Mouse (Mus musculus) midbrain, embryonic 14.5 days (tissue): ENCODE measurements around the gene Tmbim7. TPM values are rescaled to one million over a fixed set of nuclear protein-coding genes. Genes with fewer than 3 reads are reported as not detected.
"Not testable (repeated sequence)": the region's sequence is repeated elsewhere in the genome, so short reads cannot be mapped to it uniquely, and the experiment has no call there.

Experiments used
- ATAC-seq: fragments of 200-750 bp; cut with Nextera tagmentation; 2 replicates; pipeline ENCODE4 v1.8.0; 2017; ENCODE audit warnings: moderate number of reproducible peaks, moderate library complexity; ENCODE audit not compliant: low FRiP score, low TSS enrichment
- DNase-seq: peaks from one replicate; pipeline ENCODE4 v3.0.0-alpha.2; 2015
- H3K27ac ChIP-seq: fragments of 300-500 bp; sonication (generic); replicated peaks from 2 replicates; pipeline ENCODE4 v1.5.1; 2014; ENCODE audit warnings: mild to moderate bottlenecking, low read depth, low read length, moderate library complexity
- H3K27me3 ChIP-seq: fragments of 300-500 bp; sonication (generic); 2 replicates; pipeline ENCODE4 v1.6.1; 2014; ENCODE audit warnings: low read length, control low read depth, mixed read lengths; ENCODE audit not compliant: control insufficient read depth, insufficient read depth
- H3K36me3 ChIP-seq: fragments of 300-500 bp; sonication (generic); 2 replicates; pipeline ENCODE4 v1.6.1; 2014; ENCODE audit warnings: low read length, control low read depth; ENCODE audit not compliant: control insufficient read depth, insufficient read depth
- H3K4me1 ChIP-seq: fragments of 300-500 bp; sonication (generic); 2 replicates; pipeline ENCODE4 v1.6.1; 2014; ENCODE audit warnings: mild to moderate bottlenecking, antibody characterized with exemption, low read length, control low read depth; ENCODE audit not compliant: control insufficient read depth, insufficient read depth
- H3K4me2 ChIP-seq: fragments of 300-500 bp; sonication (generic); 2 replicates; pipeline ENCODE4 v1.6.1; 2014; ENCODE audit warnings: mild to moderate bottlenecking, low read length, moderate library complexity
- H3K4me3 ChIP-seq: fragments of 300-500 bp; sonication (generic); replicated peaks from 2 replicates; pipeline ENCODE4 v1.5.1; 2014; ENCODE audit warnings: low read depth, low read length
- H3K9ac ChIP-seq: fragments of 300-500 bp; sonication (generic); replicated peaks from 2 replicates; pipeline ENCODE4 v1.6.1; 2014; ENCODE audit warnings: mild to moderate bottlenecking, low read length, moderate library complexity
- H3K9me3 ChIP-seq: fragments of 300-500 bp; sonication (generic); 2 replicates; pipeline ENCODE4 v1.6.1; 2016; ENCODE audit warnings: low read length, control low read depth, mixed read lengths; ENCODE audit not compliant: control insufficient read depth
- WGBS: fragments of 180-500 bp; shearing (Covaris S2); extraction: QIAGEN DNeasy Blood & Tissue Kit; methylation state at CpG from one replicate; pipeline ENCODE4 v1.1.7; 2014; 5-methylcytosine and 5-hydroxymethylcytosine counted together
- polyA plus RNA-seq: library from polyadenylated mRNA; unstranded; fragments of >200 nt; fragmentation: Nextera tagmentation; extraction: Ambion mirVana; gene quantifications from 2 replicates; pipeline ENCODE4 v1.2.1, GENCODE M21; 2014

Gene Tmbim7
- polyA plus RNA-seq, result not detected in 2 replicates

- no peaks in the 10 kb centered on the region for H3K27me3 ChIP-seq
- no peaks in the 10 kb centered on the region for H3K36me3 ChIP-seq
- no peaks in the 10 kb centered on the region for H3K9me3 ChIP-seq
- 75% methylated on average over 6 of the region's 6 CpGs for WGBS
- H3K4me1 ChIP-seq, result peaks cover 6% of the 10 kb centered on the region; the same call in 1 of the 2 replicates
- no peak within 1 kb of the TSS for H3K27ac ChIP-seq
- DNase-seq, result no peak
- ATAC-seq, result no peak
- no peak within 1 kb of the TSS for H3K9ac ChIP-seq
- H3K4me3 ChIP-seq, result no peak within 1 kb of the TSS
- no peak within 1 kb of the TSS for H3K4me2 ChIP-seq
Observed at GRCm38 (mm10) chr5:3650881-3651280, at the start of gene Tmbim7. TSS of gene Tmbim7 (plus strand) at chr5:3651181.

GRCm38 (mm10) chr5:3607114-3607513 is 43.9 kb upstream of the Tmbim7 start:
- no peaks in the 10 kb centered on the region for H3K9me3 ChIP-seq
- H3K36me3 ChIP-seq, result peaks cover 56% of the 10 kb centered on the region
- ATAC-seq (no peak), DNase-seq (no peak)
- WGBS, result 95% methylated on average over 9 of the region's 9 CpGs
- H3K27me3 ChIP-seq, result no peaks in the 10 kb centered on the region
- H3K9ac ChIP-seq, result no peak overlapping the region
- no peak overlapping the region for H3K27ac ChIP-seq
- H3K4me2 ChIP-seq, result no peak overlapping the region
- no peaks in the 10 kb centered on the region for H3K4me1 ChIP-seq
- no peak overlapping the region for H3K4me3 ChIP-seq

- Histone ChIP-seq H3K9me3 (no peaks in the 10 kb centered on the region), H3K36me3 (peaks cover 58% of the 10 kb centered on the region), H3K27ac (no peak overlapping the region), H3K4me3 (no peak overlapping the region), H3K9ac (no peak overlapping the region), H3K4me1 (no peaks in the 10 kb centered on the region), H3K4me2 (no peak overlapping the region), H3K27me3 (no peaks in the 10 kb centered on the region)
- DNase-seq (no peak), ATAC-seq (no peak)
- WGBS, result 96% methylated on average over 7 of the region's 7 CpGs
Observed at GRCm38 (mm10) chr5:3609241-3609640, 41.7 kb upstream of the Tmbim7 start.

DNA sequence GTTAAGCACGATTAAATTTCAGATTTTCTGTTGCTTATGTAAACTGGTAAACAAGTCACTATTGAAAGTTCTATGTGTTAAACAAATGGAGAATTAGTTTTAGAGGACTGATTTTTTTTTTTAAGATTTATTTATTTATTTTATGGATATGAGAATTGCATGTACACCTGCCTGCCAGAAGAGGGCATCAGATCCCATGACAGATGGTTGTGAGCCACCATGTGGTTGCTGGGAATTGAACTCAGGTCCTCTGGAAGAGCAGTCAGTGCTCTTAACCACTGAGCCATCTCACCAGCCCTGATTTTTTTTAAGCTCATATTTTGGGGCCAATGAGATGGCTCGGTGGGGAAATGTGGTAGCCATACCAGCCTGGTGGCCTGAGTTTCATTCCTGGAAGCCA is 39.1 kb upstream of the Tmbim7 start:
- not testable (repeated sequence) for H3K9me3 ChIP-seq, H3K27ac ChIP-seq, ATAC-seq, H3K9ac ChIP-seq, DNase-seq, H3K4me3 ChIP-seq, H3K27me3 ChIP-seq, H3K4me1 ChIP-seq, H3K4me2 ChIP-seq
- 97% methylated on average over 2 of the region's 2 CpGs for WGBS
- H3K36me3 ChIP-seq, result peaks cover 57% of the 10 kb centered on the region

- H3K36me3 ChIP-seq, result peaks cover 75% of the 10 kb centered on the region
- H3K9me3 ChIP-seq, result no peaks in the 10 kb centered on the region
- no peak for DNase-seq
- no peaks in the 10 kb centered on the region for H3K27me3 ChIP-seq
- H3K4me2 ChIP-seq, result no peak overlapping the region
- WGBS, result 94% methylated on average over 7 of the region's 7 CpGs
- no peak for ATAC-seq
- no peak overlapping the region for H3K9ac ChIP-seq
- no peak overlapping the region for H3K27ac ChIP-seq
- H3K4me3 ChIP-seq, result no peak overlapping the region
- H3K4me1 ChIP-seq, result no peaks in the 10 kb centered on the region
Observed at GRCm38 (mm10) chr5:3620486-3620885, 30.5 kb upstream of the Tmbim7 start.

DNA sequence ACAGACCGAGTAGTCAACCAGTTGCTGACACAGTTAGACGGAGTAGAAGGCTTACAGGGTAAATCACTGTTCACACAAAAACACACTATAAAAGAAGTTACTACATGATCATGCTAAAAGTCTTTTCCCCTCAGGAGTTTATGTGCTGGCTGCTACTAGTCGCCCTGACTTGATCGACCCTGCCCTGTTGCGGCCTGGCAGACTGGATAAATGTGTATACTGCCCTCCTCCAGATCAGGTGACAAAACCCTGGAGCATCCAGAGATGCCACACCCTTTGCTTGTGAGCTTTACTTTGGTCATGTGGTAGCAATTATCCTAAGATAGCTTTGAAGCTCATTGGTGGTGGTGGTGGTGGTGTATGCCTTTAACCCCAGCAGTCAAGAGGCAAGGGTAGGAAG is 20.9 kb upstream of the Tmbim7 start:
- DNase-seq, result no peak
- no peak overlapping the region for H3K4me2 ChIP-seq
- no peaks in the 10 kb centered on the region for H3K9me3 ChIP-seq
- 95% methylated on average over 5 of the region's 5 CpGs for WGBS
- H3K9ac ChIP-seq, result no peak overlapping the region
- H3K36me3 ChIP-seq, result peaks cover 61% of the 10 kb centered on the region
- ATAC-seq, result no peak
- no peaks in the 10 kb centered on the region for H3K4me1 ChIP-seq
- no peaks in the 10 kb centered on the region for H3K27me3 ChIP-seq
- no peak overlapping the region for H3K27ac ChIP-seq
- H3K4me3 ChIP-seq, result no peak overlapping the region

DNA sequence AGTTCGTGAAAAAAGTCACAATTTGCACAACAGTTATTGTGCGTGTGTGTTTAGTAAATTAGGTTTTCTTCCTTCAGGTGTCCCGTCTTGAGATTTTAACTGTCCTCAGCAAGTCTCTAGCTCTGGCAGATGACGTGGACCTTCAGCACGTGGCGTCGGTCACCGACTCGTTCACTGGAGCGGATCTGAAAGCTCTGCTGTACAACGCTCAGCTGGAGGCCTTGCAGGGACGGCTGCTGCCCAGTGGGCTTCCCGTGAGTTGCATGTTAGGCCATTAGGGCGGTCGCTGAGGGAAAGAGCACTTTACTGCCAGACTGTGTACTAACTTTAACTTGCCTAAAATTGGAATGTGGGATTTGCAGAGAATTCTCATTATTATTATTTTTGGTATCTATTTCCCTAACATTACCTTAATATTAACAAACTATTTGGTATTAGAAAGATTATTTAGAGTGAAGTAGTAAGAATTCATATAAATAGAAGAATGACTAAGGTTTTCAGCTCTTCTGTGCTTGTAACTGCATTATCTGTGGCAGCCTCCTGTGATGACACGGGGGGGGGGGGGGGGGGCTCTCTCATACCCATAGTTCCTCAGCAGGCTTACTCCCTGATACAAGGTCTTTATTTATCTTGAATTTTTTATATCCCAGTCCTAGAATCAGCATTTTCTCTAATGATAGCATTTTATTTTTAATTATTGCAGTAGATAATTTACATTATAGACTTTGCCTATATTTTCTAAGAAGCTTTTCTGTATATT is 19.3 kb upstream of the Tmbim7 start:
- H3K36me3 ChIP-seq, result peaks cover 62% of the 10 kb centered on the region
- H3K27ac ChIP-seq, result no peak overlapping the region
- H3K27me3 ChIP-seq, result no peaks in the 10 kb centered on the region
- no peak overlapping the region for H3K4me2 ChIP-seq
- ATAC-seq (no peak), DNase-seq (no peak)
- no peaks in the 10 kb centered on the region for H3K4me1 ChIP-seq
- no peak overlapping the region for H3K4me3 ChIP-seq
- H3K9ac ChIP-seq, result no peak overlapping the region
- WGBS, result 57% methylated on average over 16 of the region's 16 CpGs
- H3K9me3 ChIP-seq, result no peaks in the 10 kb centered on the region

GRCm38 (mm10) chr5:3632285-3632684 is 18.7 kb upstream of the Tmbim7 start:
- WGBS, result 92% methylated on average over 5 of the region's 5 CpGs
- Histone ChIP-seq H3K27me3 (no peaks in the 10 kb centered on the region), H3K9ac (no peak overlapping the region), H3K27ac (no peak overlapping the region), H3K9me3 (no peaks in the 10 kb centered on the region), H3K4me2 (no peak overlapping the region), H3K36me3 (peaks cover 61% of the 10 kb centered on the region), H3K4me3 (no peak overlapping the region), H3K4me1 (no peaks in the 10 kb centered on the region)
- ATAC-seq, result no peak
- DNase-seq, result no peak

DNA sequence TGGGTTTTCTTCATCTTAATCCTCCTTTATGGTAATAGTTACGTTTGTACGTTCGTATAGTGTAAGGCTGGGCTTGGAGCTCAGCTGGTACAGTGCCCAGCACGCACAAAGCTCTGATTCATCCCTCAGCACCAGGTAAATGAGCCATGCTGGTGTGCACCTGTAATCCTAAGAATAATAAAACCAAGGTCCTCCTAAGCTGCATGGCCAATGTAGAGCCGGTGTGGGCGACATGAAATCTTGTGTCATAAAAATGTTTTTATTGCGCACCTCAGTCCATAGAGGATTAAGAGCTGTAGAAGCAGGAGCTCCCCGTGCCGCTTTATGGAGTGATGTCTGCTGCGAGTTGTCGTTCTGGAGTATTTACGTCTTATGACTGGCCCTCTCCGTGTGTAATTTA is 17.7 kb upstream of the Tmbim7 start:
- Histone ChIP-seq H3K27me3 (no peaks in the 10 kb centered on the region), H3K9me3 (no peaks in the 10 kb centered on the region), H3K4me2 (no peak overlapping the region), H3K27ac (no peak overlapping the region), H3K4me1 (no peaks in the 10 kb centered on the region), H3K9ac (no peak overlapping the region), H3K36me3 (peaks cover 61% of the 10 kb centered on the region), H3K4me3 (no peak overlapping the region)
- ATAC-seq, result no peak
- no peak for DNase-seq
- 95% methylated on average over 13 of the region's 13 CpGs for WGBS
